Mouse (Mus musculus) ovary, postnatal 36 days (tissue): ENCODE measurements at regions not wholly inside any gene's neighbourhood (a gene's known extent, or its start where the extent isn't known, plus 50 kb on each side); places are given as distances from the start of the nearest gene placed in this dataset.
"Not testable (repeated sequence)": the region's sequence is repeated elsewhere in the genome, so short reads cannot be mapped to it uniquely, and the experiment has no call there.

ENCODE experiments used
- DNase-seq: peaks from one replicate; pipeline ENCODE4 v3.0.0; 2022; ENCODE audit warnings: low spot score, mixed read lengths

- no peak for DNase-seq
Observed at GRCm38 (mm10) chr2:10990043-10990728, 181.7 kb upstream of the Prkcq start.

DNA sequence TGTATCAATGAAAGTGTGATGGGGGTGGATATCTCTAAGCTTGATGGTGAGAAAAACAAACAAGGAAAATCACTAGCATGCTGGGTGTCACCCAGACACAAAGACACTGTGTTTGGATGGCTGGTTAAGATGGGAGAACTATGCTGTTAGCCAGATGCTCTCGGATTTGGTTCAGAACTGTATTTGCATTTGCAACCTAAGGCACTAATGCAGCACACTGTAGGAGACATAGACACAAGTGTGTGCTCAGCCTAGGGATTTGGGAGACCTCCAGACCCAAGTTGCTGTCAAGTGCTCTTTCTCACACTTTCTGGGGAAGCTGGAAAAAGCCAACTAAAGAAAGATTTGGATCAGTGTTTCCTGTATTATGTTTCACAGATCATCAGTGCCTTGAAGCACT lies 173.1 kb upstream of the Prkcq start:
- DNase-seq: no peak

DNA sequence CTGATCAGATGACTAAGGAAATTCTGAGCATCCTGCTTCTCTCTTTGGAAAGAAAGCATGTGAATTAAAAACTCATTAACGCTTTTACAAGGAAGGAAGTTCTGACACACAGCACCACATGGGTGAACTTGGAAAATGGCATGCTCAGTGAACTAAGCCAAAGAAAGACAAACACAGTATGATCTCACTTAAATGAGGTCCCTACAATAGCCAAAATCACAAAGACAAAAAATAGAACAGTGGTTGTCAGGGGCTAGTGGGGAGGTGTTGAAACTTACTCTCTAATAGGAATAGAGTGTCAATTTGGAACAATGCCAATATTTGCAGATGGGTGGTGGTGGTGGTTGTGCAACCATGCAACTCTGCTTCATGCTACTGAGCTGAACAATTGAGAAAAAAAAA lies 172.7 kb upstream of the Prkcq start:
- no peak for DNase-seq

DNA sequence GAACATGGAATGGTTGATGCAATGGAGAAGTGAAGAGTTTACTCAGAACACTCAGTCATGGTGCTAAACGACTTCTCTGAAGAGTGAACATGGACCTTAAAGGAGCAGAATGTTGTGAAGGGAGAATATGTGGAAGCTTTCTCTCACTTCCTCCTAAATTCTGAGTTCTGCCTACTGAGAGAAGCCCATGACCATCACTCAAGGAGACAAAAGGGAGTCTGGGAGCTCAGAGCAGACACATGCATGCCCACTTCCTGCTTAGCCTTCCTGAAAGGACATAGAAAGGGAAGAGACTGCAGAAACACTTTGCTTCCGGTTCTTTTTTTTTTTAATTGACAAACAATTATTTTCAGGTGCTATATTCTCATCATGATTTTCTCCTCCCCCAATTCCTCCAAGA lies 166.1 kb upstream of the Prkcq start:
- DNase-seq: no peak

GRCm38 (mm10) chr2:11011041-11011962 lies 160.6 kb upstream of the Prkcq start:
- no peak for DNase-seq

- no peak for DNase-seq
Observed at GRCm38 (mm10) chr2:11012312-11012860, 159.5 kb upstream of the Prkcq start.

- DNase-seq: no peak
Observed at GRCm38 (mm10) chr2:11013154-11013553, 158.8 kb upstream of the Prkcq start.

DNA sequence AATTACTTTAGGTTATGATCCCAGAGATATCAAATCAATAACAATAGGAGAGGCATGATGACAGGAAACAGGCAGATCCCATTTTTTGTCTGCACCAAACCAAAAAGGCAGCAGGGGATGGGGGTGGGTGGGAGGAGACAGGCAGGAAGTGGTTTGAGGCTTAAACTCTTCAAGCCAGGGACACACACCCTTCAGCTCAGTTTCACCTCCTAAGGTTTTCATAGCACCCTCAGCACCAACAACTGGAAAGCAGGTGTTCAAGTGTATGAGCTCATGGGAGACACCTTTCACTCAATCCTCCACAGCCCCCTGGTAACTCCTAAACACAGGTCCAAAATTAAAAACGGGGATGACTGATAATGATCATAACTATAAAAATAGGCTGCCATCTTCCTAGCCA lies 155.5 kb upstream of the Prkcq start:
- DNase-seq: no peak

- DNase-seq: no peak
Observed at GRCm38 (mm10) chr2:11032891-11033290, 139.0 kb upstream of the Prkcq start.

GRCm38 (mm10) chr2:11034178-11034577 lies 137.7 kb upstream of the Prkcq start:
- DNase-seq: no peak

GRCm38 (mm10) chr2:11037343-11037742 lies 134.6 kb upstream of the Prkcq start:
- no peak for DNase-seq

DNA sequence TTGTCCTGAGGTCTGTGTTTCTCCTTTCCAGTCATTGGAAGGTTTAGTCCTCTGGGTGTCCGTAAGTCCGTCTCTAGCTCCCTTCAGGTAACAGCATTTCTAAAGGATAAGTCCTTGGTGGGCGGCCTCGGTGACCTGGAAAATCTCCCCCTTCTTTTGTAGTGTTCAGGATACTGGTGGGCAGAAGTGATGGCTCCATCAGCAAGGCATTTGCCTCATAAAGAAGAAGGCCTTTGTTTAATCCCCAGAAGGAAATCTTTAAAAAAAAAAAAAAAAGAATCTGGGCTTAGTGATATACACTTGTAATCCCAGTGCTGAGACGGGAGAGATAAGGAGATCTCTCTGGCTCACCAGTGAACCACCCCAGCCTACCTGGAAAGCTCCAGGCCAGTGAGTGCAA lies 133.5 kb upstream of the Prkcq start:
- no peak for DNase-seq

GRCm38 (mm10) chr2:11040005-11040404 lies 131.9 kb upstream of the Prkcq start:
- no peak for DNase-seq

DNA sequence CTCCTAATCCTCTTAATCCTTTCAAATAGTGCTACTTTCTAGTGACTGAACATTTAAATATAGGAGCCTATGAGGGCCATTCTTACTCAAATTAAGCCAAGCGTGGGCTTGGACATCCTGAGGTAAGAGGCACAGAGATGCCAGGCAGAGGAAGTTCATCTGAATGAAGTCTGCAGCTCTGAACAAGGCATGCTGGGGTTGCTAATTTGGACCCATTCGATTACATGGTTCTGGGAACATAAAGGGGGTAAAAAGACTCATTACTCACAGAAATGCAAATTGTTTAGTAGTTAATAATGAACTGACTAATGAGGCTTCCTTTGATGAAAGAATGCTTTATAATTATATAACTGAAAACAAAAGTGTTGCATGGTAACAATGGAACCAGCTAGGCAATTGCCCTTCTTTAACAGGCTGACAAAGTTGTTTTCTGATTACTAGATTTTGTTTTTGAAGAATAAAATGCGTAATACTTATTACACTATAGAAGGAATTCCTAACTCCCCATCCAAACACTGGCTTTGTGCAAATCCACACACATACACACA lies 127.1 kb upstream of the Prkcq start:
- no peak for DNase-seq

DNA sequence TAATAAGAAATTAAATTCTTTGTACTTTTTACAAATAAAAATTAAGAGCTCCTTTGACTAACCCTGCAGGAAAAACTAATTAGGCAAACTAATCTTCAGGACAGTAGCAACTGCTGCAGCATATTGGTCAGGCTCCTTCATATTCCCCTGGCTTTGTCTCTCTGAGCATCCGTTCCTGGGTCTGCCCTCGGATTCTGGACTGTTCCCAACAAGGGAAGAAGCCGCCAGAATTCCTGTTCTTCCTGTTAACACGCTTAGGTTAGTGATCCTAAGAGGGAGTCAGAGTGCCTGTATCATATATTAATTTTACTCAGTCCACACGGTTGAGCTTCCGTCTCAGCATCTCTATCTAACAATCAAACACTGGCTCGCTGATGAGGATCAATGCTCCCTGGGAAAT lies 120.3 kb upstream of the Prkcq start:
- DNase-seq: no peak

DNA sequence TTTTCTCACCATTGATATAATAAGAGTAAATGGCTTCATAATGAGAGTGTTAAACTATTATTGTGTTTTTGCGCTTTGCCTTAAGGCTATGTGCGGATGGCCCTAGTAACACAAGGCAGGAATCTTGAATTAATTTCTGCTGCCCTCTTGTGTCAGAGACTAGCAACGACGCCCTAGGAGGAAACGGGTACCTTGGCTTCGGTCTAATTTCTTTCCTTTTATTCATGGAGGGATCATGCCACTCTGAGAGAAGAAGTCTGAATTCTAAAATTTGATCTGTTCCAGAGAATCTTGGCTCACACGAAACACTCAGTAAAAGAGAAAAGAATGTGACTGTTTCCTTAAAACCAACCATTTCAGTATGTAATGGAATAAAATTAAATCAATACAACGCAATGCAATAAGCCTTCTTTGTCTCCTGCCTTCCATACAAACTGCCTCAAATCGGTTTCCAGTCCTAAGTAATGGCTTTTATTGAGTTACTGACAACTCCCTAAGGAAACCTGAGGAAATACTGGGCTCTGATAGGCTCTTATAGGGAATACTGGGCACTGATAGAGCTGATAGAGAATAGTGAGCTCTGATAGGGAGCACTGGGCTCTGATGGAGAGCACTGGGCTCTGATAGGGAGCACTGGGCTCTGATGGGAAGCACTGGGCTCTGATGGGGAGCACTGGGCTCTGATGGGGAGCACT lies 112.0 kb upstream of the Prkcq start:
- peak; percentile 14 for DNase-seq

DNA sequence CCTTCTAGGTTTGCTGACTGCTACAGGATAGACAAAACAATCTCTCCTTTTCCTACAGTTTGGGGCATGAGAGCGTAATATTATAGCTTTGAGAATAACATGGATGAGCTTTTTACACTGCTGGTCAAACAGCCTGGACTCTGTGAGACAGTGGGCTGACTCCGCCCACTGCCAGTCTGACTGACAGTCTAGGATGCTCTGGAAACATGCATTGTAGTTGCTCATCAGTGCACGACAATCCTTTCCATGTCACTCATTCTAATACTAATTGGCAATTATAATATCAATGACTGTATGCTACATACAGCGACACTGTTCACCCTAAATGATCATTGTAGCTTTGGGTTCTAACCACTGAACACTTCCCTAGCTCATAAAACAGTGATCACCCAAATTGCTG lies 104.5 kb upstream of the Prkcq start:
- DNase-seq: no peak

GRCm38 (mm10) chr2:11083536-11083935 lies 88.4 kb upstream of the Prkcq start:
- no peak for DNase-seq

- DNase-seq: no peak
Observed at GRCm38 (mm10) chr2:11086996-11087395, 84.9 kb upstream of the Prkcq start.

- DNase-seq: not testable (repeated sequence)
Observed at GRCm38 (mm10) chr2:11099834-11100622, 71.9 kb upstream of the Prkcq start.

DNA sequence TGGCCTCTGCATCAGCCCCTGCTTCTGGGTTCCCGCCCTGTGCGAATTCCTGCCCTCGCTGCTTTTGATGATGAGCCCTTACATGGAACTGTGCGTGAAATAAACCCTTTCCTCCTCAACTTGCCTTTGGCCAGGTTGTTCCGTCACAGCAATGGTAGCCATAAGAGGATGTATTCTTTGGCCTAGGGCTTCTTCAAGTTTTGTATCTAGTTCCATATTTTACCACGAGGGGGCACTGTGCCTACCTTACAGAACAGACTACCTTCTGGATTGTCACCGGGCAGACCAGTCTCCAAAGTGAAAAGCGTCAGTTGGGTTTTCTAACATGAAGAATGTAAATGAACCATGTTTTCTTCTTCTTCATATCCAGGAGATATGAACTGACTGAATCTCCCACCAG lies 58.7 kb upstream of the Prkcq start:
- DNase-seq: no peak
